Mouse (Mus musculus) thymus, adult 18-20 months (tissue): ENCODE measurements around the gene Lmntd1.
A peak's percentile ranks its signal among the peaks of the same experiment; 100 is the strongest.

Source experiments
- DNase-seq, 2 experiments: peaks; one replicate each; pipeline ENCODE4 v3.0.0; 2022; ENCODE audit warnings: mixed read lengths in 2 of 2

Lmntd1 gene

DNA sequence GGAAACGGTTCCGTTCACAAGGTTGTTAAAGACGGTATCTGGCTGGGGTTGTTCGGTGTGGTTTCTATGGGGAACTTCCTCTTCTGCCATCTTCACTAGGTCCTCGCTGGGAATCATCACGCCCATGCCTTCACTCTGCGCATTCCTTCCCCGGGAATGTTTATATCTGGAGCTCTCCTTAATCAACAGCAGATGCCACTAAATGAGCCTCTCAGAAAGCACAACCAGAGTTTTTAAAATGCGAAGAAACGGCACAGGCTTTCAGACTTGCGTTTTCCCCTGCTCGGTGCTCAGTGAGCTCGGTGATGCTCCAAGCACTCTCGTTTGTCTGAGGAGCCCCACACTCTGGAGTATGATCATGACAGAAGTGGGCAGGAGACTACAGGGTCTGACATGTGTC is 182.4 kb downstream of the Lmntd1 start:
- no peak for DNase-seq

DNA sequence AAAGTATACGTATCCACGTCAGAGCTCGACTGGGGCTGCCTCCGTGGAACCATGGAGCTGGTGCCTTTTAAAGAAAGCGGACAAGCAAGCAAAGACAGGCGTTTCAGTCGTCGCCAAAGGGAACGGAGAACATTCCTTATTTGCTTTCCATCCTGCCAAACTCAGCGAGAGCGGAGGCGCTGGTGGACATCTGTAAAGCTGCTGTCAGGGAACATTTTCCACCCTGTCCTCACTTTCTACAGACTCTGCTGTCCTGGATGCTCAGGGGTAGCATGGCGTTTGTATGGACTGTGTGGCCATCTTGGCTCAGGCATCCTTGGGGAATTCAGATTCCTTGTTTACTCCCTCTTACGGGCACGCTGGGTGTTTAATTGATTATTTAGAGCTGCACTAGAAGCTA is 186.7 kb downstream of the Lmntd1 start:
- DNase-seq = no peak

DNA sequence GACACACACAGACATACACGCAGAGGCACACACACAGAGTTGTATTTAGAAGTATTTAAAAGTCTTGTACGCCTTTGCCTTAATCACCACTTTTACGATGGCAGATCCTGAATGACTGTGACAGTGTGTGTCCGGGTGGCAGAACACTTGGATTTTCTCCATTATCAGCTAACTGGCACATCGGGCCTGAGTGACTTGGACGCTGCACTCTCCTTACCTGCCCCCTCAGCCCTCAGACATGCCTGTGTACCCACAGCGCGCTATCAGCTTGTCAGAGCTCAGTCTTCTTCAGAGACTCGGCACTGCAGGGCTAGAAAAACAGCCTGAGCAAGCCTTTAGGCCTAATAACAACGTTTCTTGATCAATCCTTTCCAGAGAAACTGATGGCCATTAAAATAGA is 187.6 kb downstream of the Lmntd1 start:
- DNase-seq = no peak

DNA sequence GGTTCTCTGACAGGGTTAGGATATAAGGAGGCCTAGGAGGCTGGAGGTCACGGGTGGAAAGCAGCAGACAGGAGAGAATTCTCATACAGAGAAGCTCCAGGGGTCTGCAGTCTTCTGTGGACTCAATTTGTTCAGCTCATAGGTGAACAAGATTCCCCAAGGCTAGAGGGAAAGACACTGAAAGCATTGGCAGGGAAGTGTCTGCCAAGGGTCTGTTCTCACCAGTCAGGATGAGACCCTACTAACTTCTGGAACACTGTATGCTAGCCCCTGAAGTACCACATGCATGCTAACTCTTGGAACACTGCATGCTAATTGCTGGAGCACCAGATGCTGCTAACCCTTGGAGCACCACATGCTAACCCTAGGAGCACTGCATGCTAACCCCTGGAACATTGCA is 190.0 kb downstream of the Lmntd1 start:
- DNase-seq = no peak

DNA sequence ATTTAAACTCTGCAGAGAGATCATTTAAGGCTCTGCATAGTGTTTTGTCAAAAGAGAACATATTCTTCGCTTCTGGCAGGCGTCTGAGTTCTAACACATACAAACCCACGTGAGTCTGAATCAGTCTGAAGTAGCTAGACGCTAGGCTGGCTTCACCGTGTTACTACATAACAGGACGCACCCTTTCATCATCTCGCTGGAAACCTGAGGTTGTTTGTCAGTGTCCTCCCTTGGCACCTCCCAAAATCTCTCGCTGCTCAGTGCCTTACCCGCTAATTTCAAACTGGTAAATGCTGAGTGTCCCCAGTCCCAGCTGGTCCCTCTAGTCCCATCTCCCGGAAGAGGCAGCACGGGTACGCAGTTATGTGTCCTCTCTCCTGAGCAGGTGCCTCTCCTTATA is 190.6 kb downstream of the Lmntd1 start:
- no peak for DNase-seq

DNA sequence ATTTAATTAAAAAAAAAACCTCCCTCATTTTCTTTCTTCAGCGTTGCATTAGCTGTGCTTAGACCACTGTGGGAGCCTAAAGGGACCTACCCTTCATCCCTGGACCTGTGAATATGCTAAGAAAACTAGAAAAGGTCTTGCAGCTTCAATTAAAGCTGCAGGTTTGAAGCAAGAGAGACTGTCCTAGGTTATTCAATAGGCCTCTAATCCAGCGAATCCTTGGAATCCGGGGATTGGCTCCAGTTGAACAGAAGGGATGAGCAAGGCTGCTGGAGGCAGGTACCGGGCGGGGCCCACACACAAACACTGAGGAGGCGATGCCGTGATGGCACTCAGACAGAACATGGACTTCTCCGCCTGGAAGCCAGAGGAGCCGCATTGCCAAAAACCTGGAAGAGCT is 192.5 kb downstream of the Lmntd1 start:
- no peak for DNase-seq

DNA sequence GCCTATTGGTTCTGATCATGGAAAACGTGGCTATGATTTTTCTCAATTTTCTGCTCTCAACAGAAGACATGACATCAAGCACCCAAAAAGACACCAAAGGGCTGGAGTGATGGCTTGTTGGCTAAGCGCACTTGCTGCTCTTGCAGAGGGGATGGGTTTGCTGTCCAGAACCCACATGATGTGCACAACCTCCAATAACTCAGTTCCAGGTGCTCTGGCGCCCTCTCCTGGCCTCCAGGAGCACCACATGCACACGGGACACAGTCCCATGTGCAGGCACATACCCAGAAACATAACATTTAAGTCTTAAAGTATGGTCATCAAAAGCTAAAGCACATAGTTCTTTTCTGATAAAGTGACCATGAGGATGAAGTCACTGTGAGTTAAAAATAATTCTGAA is 193.7 kb downstream of the Lmntd1 start:
- no peak for DNase-seq

DNA sequence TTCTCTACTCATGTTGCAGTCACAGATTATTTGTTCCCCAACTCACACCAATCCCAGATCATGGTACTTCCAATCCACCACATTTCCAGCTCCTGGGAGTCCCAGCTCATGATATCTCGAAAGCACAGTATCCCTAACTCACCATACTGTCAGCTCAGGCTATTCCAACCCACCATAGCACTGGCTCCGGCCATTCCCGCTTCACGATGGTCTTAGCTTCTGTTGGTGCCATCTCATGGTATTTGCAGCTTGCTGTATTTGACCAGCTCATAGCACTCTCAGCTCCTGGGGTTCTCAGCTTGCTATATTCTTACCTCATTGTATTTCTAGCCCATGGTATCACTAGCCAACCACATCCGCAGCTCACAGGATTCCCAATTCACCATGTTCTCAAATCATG is 195.3 kb downstream of the Lmntd1 start:
- no peak for DNase-seq

DNA sequence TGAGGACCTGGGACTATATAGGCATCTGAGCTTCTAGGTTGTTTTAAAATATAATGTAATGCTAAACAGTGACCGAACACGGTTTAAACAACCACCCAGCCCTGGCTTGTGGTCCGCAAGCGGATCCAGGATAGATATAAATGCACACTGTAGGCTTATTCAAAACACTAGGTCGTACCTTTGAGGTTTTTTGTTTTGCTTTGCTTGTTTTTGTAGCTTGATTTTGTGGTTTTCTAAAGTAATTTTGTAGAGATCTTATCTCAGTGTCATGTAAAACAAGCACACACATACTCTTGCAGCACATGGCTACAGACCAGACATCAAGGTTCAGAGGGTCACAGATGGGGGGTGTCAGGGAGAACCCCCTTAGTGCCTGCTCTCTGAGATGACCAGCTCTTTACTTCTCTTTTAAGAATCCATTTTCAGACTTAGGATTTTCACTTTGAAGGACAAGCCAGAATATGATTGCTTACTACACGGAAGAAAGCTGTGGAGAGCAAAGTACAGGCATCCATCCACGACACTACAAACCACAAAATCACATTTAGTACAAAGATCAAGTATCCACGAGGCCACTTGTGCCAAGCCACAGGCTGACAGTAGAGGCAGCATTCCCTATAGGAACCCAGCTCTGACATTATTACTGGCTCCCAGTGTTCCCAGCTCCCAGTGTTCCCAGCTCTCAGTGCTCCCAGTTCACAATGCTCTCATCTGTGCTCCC is 196.2 kb downstream of the Lmntd1 start:
- no peak for DNase-seq

DNA sequence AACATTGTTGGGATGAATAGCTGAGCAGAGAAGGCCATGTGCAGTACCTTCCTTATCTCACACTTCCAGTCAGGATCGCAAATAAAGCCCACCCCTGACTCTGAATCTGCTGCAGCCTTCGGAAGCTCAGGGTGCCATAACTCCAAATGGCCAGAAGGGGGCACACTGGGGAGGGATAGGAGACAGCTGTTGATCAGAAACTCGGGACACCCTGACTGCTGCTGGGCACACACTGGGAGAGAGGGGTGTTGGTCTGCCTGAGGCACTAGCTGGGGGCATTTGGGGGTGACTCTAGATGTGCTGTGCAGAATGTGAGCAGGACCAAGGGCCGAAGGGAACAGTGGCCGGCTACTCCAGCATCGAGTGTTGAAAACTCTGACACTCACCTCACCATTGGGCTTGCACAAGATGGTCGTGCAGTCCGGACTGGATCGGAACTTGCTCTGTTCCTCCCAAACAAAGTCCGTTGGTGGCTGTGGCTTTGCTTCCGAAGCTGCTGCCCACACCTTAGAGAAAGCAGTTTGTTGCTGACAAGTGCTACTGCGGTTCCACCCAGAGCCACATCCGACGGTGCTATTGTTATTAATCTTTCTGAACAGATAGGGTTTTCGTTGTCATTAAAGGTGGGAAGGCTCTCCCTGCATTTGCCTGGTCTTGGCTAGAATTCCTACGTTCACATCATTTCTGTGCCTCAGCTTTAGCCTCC is 197.0 kb downstream of the Lmntd1 start:
- peak; percentile 12 to 29 for DNase-seq

DNA sequence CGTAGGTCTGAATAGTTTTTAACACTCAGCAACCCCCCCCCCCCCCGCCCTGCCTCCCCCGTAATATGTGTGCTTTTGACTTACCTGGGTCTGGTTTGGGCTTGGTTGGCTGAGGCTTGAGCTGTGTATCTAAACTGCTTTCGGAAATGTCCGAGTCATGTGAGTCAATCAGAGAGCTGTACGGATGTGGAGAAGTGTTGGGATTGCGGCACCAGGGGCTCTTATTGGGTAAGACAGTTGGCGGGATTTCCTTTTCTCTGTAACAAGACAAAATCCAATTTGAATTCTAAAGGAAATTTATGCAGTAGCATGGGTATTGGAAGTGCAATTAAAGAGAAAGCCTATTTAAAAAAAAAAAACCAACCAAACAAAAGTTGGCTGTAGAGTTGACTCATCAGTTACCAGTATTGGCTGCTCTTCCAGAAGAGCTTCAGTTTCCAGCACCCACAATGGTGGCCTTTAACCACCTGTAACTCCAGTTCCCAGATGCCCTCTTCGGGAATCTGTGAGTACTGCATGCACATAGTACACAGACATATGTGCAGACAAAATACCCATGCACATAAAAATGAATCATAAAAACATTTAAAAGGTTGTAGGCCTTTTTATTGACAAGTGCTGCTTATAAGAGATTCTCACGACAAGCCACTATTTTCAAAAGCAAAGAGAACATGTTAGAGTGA is 209.6 kb downstream of the Lmntd1 start:
- no peak for DNase-seq

DNA sequence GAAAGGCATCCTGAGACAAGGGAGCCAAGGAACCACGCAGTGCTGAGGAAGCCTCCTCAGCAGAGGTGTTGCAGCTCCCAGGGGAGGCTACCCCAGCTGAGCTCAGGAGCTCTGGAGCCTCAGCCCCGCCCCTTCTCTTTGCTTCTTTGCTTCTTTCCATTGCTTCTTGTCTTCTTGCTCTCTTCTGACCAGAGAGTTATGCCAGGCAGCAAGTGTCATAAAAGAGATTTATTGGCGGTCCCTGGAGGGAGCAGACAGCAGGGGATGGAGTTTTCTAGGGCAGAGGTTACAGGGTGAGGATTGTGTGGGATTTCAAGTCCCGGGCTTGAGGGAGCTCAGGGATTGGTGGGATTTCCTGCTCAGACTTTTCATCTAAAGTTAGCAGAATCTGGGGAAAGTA is 213.0 kb downstream of the Lmntd1 start:
- DNase-seq = no peak

DNA sequence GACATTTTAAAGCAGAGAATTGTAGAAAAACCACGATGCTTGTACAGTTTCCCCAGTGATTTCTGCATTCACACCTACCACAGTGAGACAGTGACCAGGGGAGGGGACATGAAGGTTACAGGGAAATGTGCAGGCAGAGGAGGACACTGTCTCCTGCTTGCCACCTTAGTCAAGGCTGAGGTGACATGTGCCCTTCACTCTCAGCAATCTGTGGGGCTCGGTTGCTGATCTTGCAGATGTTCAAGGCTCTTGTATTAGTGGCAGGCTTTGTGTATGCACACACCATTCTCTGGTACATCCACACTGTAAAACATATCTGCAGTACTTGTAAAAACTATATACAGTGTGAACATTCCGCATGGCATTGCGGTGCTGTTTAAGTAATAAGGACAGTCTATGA is 216.2 kb downstream of the Lmntd1 start:
- DNase-seq = no peak

DNA sequence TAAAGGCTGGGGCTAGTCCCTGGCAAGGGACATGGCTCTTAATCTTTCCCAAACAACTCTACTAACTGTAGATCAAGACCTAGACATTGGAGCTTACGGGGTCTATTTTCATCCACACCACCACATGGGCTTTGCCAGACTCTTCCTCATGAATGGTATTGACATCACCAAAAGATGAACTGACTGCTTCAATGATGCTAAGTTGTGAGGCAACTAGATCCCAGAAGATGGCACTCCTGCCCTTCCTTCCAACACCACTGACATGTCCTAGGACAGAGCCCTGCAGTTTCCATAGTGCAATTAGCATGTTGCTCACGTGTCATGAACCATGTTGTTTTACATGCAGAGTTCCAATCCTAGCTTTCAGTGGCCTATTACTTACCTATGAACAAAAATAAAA is 217.6 kb downstream of the Lmntd1 start:
- no peak for DNase-seq

DNA sequence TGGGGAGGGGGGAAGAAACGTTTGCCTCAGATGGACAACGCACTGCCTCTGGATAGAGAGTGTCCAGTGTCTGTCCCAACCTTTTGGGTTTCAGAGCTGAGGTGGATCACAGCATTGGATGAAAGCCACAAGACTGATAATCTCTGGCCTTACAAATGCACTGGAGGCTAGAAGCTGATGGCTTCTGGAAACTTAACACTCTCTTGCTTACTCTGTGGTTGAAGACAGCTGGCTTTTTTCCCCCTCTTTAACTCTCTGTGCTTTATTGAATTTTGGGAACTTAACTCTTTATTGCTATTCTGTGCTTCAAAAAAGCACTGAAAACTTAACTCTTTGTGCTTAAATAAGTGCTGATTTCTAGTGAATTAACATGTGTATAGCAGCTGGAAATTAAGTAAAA is 223.7 kb downstream of the Lmntd1 start:
- no peak for DNase-seq

DNA sequence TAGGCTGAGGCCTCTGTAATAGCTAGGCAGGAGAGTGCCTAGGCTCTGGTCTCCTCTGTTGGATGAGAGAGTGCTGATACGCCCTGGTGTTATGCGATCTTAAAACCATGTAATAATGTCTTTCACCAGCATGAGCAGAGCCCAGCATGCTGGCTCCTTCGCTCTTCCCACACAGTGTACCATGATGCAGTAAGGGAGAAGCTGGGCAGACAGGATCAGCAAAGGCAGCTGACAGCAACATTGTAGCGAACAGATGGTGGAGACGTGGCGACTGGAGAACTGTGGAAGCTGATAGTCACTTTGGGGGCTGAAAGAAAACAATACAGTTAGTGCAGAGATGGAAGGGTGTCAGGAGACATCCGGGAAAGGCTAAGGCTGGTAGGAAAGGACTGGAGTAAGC is 224.2 kb downstream of the Lmntd1 start:
- no peak for DNase-seq

DNA sequence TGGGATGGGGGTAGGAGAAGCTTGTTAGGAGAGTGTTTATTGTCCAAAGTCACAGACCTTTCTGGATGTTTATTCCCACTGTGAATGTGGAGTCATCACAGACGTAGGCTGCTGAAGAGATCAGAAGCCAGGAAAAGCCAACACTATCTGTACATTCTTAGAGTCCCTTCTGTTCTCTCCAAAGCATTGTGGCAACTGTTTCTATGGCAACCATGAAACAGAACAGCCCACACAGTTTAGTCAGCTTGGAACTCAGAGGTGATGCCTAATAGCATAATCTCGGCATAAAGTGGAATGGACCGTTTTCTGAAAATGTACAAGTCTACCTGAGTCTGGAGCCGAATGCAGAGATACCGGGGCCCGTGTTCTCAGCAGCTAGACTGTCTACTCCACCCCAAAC is 226.7 kb downstream of the Lmntd1 start:
- DNase-seq = no peak

DNA sequence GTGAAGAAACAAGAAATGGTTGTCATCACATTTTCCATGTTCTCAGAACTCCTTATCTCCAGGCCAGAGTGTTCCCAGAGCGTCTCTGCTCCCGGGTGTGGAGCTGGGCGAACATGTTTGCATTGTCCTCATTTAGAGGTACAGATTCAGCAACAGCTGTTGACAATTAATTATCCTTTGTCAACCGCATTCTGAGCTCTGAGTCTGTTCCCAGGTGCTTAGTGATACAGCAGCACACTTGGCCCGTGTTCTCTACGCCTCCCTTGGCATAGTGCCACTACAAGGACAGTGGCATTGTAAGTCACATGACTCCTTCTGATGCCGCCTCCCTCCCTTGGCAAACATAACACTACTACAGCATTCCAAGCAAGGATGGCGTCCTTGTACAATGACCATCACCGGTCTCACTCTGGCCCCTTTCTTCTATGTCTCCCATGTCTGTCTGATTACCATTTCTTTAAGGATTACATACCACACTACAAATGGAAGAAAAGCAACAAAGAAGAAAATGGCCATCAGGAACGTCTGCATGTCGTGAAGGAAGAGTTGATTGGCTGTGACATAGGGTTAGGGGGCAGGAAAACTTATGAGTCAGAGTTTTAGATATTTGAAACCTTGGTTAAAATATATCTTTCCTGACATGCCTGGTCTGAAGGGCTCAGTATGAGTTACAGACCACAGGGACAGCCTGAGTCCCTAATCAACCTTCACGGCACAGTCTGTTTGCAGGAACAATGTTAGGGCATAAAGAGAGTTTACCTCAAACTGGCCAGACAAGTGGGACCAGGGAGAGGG is 231.3 kb downstream of the Lmntd1 start:
- no peak for DNase-seq

DNA sequence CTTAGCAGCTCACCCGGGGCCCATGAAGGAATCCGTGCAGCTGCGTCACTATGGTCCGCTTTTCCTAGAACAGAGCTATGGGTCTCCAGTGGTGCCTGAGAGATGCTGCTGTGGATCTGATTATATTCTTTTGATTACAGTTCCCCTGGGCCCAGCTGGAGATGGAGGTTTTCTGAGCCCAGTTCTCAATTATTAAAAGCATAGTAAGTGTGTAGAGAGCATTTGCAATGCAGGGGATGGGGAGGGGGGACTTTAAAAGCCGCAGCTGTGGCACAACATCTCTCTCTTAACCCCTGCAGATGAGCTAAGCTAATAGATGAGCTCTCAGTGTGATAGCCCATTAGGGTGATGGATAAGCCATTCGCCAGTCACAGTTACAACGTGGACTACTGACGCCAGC is 233.2 kb downstream of the Lmntd1 start:
- no peak for DNase-seq

DNA sequence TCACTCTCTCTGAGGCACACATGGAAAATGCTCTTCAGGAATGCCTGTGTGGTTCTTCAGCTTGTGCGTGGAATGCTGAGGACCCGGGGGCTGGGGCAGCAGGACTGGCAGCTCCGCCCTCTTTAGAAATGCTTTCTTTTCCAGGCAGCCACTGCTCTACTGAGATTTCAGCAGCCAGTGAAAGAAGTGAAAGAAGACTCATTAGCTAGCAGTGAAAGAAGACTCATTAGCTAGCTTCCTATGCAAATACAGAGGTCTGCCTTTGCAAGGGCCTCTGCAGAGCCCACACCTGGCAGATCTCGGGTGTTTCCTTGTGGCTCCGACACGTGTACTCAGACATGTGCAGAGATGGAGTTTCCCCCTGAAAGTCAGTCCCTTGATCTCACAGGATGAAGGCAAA is 234.9 kb downstream of the Lmntd1 start:
- no peak for DNase-seq

DNA sequence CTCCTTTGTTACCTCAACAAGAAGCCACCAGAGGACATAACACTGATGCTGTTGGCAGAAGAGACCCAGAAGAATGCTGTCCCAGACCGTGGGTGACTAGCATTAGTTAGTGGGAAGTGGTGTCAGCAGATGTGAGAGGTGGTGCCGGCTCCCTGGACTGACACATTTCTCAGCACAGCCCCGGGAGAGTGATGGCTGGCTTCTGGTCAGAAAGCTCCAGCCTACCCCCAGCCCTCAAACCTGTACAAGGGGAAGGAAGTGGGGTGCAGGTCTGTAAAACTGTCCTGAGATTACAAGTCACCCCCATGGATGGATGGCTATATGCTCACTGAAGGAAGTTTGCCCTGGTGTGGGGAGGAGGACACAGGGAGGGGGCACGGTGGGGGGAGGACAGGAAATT is 235.4 kb downstream of the Lmntd1 start:
- DNase-seq = no peak

DNA sequence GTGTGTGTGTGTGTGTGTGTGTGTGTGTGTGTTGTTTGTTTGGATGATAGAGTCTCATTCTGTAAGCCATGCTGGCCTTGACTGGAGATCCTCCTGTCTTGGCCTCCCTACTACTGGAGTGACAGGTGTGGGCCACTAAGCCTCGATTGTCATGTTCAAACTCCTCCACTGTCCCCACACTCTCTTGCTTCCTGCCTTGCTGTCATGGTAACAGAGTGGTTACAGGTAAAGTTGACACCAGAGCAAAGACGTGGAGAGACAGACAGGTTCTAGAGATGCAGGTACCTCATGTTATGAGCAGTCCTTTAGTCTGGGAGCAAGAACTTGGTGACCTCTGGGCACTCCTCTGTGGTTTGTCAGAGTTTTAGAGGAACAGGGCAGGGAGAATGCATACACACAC is 239.7 kb downstream of the Lmntd1 start:
- no peak for DNase-seq

DNA sequence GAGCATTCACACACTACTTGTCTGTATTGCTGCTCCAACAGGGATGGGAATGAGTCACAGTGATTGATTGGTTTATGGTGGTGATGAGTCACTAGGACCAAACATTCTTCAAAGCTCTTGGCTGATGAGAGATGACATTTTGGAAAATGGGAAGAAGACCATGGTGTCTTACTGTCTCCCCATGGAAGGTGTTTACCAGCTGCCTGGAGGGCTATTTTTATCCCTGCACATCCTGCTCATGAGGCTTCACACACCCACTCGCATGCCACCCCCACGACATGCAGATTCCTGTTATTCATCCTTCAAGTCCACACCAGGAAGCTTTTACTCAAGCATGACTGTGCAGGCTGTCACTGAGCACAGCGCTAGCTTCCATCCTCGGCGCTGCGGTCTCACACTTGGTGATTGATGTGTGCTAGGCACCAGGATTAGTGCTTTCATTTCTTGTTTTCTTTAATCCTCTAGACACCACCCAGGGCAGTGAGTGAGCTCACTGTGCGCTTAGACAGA is 240.4 kb downstream of the Lmntd1 start:
- no peak for DNase-seq
